Mouse (Mus musculus): Measurements from ENCODE around the gene Mroh8. TPM values are rescaled to one million over a fixed set of nuclear protein-coding genes. Genes with fewer than 3 reads are reported as not detected.
"Not testable (repeated sequence)": the region's sequence is repeated elsewhere in the genome, so short reads cannot be mapped to it uniquely, and the experiment has no call there.

The Mroh8 gene
- polyA plus RNA-seq, 1 experiment from 2014 or later = 0.36 TPM

DNA sequence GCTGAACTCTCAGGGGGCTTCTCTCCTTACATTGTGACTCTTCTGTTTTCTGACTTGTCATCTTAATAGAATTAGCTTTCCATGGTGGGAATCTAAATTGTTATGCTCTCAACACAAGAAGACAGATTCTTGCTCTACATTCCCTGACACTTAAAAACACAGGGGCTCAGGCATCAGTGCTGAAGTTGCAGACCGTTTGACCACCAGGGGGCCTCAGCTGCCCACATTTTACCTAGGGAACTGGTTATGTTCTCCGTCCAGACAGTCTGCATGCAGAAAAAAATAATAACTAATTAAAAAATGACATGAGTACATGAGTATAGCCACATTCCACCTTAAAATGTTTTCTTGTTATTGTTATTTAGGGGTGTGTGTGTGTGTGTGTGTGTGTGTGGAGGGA lies 12.7 kb upstream of the Mroh8 start:
- DNase-seq (ENCODE audit: low spot score) = peak; percentile 44

DNA sequence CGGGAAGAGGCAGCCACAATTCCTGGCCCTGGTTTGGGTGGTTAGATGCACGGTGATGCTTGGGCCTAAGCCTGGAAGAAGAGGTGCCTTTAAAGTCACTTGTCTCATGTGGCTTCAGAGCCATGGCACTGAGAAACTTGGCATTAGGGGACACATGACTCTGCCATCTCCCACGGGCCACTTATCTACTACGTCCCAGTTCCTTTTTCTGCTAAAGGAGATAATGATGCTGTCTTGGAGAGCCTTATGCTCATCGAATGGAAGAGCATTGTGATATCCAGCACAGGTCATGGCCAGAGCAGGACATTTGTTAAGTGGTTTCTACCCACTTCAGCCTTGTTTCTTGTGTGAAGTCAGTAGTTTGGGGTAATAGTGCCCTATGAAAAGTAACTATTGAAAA lies 9.6 kb upstream of the Mroh8 start:
- no peak for DNase-seq (ENCODE audit: low spot score)

DNA sequence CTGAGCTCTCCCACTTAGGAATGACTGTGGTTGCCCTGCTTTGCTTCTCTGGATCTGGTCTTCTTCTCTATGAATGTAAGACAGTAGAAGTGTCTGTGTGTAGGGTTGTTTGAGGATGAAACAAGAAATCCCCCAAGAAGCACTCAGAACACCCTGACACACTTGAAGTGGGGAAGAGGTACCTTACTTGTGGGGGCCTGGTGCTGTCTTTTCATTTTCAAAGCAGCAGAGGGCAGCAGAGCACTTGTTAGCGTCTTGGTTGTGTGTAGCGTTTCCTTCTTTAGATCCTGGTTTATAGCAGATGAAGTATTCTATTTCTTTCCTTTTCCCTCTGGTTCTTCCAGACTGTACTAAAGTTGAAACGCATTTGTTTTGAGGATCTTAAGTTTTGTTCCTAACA lies 8.2 kb upstream of the Mroh8 start:
- DNase-seq (ENCODE audit: low spot score) = peak; percentile 63

DNA sequence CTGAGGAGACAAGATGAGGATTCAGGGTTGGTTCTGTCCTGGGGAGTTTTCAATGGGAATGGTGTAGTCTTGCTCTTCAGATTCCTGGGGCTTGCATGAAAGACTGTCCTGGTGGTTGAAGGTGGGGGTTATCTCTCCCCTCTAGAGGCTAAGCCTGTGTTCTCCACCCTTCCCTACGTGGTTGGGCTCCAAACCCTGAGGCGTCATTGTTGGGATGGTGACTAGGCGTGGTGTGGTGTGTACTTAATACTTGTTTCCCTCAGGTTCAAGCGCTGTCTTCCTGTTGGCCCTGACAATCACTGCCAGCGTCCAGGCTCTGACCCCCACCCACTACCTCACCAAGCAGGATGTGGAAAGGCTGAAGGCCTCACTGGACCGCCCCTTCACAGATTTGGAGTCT lies 4.0 kb upstream of the Mroh8 start:
- DNase-seq (ENCODE audit: low spot score) = no peak

DNA sequence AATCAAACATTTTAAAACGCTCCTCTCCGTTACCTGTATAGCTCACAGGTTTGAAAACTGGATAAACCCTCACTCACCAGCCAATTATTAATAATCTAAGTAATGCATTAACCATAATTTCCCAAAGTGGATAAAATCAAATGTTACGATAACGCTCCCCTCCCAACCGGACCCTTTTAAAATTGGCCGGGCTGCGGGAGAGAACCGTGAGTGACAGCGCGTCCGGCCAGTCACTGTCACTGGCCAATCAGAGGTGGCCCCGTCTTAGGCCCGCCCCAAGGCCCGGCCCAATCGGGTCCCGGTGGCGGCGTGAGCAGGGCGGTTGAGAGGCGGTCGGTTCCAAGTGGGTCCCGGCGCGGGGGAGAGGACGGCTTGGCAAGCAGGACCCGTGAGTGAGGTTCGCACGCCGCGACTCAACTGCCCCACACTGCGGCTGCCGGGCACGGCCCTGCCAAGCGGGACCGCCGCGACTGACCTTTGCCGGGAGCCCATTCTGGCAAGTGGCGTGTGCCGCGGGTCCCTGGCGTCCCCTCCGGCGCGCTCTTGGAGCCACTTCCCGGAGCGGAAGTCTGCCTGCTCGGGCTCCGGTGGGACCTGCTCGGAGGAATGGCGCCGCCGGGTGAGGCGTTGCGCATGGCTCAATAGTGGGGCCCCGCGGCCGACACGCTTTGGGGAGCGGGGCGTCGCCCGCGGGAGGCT lies 483 bp downstream of the Mroh8 start, which contains the start of gene Rpn2:
Gene Rpn2, plus strand, starts transcription at position 301 of the 699 bp plus-strand sequence.
- peak; percentile 94 for DNase-seq (ENCODE audit: low spot score)

DNA sequence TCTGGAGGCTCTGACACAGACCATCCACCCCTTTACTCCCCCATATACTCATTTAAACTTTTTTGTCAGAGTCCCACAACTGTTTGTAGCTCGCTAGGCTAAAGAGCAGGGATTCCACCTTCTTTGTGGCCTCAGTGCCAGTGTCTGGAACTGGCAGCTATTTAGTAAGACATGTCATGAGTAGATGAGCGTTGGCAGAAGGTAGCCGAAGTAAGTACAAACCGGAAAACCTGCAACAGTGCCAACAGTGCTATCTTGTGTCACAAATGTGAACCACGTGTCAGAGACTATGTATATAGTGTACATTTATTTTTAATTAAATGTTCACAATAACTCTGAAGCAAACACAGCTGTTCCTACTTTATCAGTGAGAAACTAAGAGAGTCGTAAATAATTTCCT lies 15.5 kb downstream of the Mroh8 start:
- DNase-seq (ENCODE audit: low spot score) = no peak

DNA sequence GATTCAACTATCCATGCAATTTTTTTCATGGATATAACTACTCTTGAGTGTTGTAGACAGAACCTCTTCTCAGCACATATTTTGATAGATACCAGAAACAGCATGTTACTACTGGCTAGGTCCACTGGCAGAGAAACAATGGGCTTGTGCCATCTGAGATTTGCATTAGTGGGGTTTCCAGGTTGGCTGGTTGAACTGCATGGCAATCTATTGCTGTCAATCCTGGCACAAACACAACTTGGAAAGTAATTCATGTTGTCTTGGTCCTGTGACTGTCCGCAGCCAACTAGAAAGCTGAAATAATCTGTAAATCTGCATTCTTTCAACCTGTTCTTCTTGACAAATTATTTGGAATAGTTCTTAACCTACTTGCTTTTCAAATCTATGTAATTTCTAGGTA lies 16.2 kb downstream of the Mroh8 start:
- no peak for DNase-seq (ENCODE audit: low spot score)

DNA sequence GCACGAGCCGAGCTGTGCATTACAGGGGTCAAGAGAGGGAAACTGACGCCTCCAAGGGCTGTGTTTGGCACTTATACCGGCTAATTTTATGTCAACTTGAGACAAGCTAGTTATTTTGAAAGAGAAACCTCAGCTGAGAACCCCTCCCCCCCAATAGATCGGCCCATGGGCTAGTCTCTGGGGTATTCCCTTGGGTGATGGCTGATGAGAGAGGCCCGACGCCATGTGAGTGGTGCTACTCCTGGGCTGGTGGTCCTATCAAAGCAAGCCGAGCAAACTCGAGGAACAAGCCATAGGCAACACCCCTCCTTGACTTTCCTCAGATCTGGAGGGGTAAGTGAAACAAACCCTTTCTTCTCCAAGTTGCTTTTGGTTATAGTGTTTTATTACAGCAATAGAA lies 16.8 kb downstream of the Mroh8 start:
- DNase-seq (ENCODE audit: low spot score) = no peak

DNA sequence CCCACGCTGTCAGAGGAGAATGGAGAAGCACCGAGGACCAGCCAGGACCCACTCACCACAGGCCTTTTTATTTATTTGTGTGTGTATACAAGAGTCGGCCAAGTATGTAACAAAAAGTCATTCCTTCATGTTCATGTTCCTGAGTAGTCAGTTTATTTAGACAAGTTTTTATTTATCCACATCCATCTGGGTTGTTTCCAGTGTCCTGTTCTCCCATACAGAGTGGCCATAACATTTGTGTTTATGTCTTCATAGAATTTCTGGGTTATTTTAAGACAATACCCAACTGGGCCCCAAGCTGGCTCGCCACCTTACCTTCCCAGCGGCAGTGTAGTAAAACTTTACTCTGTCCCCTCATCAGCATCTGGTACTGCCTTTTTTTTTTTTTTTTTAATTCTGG lies 17.4 kb downstream of the Mroh8 start:
- DNase-seq (ENCODE audit: low spot score) = no peak

DNA sequence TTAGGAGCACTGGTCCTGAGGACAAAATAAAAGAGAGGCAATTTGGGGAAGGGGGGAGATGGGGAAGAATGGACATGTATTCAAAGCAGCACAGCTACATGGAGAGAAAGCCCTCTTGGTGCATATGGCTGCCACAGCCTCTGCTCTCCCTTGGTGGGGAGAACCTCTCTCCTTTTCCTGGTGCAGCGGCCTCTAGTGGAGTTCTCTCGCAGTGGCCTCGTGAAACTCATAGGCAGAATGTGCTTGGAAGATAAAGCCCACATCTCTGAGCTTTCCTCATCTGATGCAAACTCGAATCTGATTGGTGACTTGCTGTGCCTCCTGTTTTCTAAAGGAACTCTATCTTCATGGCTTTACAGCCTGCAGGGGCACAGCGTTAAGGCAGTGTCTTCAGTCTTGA lies 19.6 kb downstream of the Mroh8 start:
- DNase-seq (ENCODE audit: low spot score) = peak; percentile 67

DNA sequence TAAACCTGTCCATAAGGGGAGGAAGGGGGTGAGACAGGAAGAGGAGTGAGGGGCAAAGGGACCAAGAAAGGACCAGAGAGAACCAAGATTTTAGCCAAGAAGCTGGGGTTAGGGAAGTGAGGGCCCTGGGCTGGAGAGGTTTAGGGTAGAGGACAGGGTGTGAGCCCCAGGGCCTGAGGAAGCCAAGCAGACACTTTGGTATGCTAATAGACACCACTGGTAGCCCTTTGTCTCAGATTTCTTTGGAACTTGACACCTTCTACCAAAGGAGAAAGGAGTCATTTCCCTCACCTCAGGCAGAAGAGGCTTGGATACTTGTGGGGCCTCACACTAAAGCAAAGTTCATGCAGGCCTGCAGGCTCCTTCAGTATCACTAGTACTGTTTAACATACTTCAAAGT lies 31.2 kb downstream of the Mroh8 start:
- no peak for DNase-seq (ENCODE audit: low spot score)

DNA sequence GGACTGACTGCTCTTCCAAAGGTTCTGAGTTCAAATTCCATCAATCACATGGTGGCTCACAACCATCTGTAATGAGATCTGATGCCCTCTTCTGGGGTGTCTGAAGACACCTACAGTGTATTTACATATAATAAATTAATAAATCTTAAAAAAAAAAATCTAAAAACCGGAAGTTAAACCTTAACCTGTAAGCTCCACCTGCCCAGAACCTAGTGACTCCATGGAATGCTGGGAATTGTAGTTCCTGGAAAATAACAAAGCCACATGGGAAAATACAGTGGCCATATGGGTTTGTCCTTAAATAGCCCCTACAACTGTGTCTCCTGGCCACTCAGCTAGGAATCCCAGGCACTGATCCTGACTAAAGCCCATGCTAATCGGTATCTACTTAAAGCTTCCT lies 33.7 kb downstream of the Mroh8 start:
- DNase-seq (ENCODE audit: low spot score) = no peak

DNA sequence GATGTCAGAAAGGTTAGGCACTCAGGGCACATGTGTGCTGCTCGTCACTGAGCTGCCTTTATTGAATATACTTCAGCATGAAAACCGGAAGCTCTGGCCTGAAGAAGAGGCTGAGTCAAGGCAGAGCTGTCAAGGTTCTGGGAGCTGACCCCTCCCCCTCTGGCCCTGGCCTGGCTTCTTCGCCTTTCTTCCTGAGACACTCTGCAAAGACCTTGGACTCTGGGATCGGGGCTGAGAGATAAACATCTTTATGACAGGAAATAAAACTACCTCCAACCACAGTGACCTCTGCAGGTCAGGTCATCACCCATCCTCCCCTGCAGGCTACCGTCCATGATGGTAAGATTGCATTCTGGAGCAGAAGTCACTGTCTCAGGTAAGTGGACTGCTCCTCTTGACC lies 34.3 kb downstream of the Mroh8 start:
- DNase-seq (ENCODE audit: low spot score) = no peak

DNA sequence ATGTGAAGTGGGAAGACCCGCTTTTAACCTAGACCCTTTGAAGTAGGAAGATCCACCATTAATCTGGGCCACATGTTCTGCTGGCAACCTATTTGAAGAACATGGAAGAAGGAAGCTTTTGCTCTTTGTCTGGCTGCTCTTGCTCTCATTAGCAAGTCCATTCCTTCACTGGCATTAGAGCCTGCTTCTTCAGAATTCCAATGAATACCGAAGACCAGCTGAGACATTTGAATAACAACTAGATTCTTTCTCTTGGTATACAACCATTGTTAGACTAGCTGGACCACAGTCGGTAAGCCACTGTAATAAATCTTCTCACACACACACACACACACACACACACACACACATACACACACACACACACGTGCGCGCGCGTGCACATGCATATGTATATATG lies 43.4 kb downstream of the Mroh8 start:
- no peak for DNase-seq (ENCODE audit: low spot score)

DNA sequence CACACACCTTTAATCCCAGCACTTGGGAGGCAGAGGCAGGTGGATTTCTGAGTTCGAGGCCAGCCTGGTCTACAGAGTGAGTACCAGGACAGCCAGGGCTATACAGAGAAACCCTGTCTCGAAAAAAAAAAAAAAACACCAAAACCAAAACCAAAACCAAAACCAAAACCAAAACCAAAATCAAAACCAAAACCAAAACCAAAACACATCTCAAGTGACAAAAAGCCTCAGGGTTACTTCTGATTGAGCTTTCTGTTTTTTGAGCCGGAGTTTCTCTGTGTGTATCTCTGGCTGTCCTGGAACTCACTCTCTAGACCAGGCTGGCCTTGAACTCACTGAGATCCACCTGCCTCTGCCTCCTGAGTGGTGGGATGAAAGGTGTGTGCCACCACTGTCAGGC lies 57.4 kb downstream of the Mroh8 start:
- DNase-seq (ENCODE audit: low spot score) = not testable (repeated sequence)

DNA sequence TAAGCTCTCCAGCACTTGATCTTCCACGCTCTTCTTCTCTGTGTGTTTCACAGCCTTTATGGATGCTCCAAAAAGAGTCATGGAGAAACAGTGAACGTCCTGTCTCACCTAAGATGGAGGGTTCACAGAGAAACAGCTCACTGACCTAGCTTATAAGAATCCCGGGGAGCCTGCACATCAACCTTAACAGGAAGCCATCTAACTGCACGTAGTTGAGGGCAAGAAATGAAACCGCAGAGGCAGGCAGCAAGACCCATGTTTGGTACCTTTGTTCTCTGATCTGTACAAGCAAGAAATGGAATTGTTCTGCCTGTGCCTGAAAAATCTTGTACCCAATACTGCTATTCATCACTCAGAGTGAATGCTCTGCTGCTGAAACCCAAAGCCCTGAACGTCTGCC lies 59.2 kb downstream of the Mroh8 start:
- no peak for DNase-seq (ENCODE audit: low spot score)

DNA sequence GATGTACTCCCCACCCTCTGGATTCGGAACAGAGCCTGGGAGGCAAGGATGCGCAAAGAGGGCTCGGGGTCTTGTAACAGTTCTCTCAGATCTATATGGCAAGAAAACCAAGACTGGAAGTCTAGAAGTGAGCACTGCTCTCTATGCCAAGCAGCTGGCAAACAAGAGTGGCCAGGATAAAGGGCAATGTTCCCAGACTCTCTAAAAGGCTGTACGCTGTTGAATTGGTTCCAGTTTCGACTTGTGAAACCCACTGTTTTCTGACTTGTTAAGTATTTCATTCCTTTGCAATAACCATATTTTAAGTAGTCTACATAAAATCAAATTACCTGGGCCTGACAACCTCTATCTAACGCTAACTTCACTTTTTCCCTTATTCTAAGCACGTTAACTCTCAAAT lies 67.6 kb downstream of the Mroh8 start:
- DNase-seq (ENCODE audit: low spot score) = no peak

DNA sequence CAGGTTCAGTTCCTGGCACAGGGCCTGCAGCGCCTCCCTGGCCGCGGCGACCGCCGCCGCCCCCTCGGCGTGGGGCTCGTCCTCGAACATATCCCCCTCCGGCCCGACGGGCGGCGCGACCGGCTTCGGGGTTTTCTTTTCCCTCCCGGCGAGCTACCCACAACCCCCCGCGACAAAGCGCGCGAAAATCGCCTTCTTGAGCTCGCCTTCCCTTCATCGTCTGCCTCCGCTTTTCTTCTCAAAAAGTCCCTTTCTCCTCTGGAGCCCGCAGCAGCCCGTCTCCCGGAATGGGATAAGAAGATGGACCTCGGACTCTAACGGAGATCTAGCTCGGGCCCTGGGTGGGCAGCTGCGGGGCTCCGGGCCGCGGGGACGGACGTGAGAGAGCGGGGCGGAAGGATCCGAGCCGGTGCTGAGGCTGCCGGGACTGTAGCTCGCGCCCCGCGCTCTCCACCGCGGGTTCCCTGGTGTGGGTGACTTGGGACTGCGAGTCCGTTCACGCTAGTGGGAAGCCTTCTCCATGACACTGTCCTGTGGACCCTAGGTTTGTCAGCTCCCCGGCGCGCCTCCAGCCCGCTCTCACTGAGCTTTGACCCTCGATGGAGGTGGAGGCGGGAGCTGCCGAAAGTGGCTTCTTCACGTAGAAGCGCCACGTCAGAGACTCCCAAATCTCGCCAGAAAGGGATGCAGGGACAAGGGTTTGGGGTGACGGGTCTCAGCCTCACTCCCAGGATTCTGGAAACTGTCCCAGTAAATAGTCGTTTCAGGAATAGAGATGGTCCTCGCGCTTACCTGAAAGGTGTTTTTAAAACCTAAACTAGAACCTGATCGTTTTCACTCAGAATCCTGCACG lies 74.8 kb downstream of the Mroh8 start, which contains the start of gene Rbl1:
Gene Rbl1, minus strand, starts transcription at position 169 of the 853 bp plus-strand sequence.
- DNase-seq (ENCODE audit: low spot score) = peak; percentile 93

DNA sequence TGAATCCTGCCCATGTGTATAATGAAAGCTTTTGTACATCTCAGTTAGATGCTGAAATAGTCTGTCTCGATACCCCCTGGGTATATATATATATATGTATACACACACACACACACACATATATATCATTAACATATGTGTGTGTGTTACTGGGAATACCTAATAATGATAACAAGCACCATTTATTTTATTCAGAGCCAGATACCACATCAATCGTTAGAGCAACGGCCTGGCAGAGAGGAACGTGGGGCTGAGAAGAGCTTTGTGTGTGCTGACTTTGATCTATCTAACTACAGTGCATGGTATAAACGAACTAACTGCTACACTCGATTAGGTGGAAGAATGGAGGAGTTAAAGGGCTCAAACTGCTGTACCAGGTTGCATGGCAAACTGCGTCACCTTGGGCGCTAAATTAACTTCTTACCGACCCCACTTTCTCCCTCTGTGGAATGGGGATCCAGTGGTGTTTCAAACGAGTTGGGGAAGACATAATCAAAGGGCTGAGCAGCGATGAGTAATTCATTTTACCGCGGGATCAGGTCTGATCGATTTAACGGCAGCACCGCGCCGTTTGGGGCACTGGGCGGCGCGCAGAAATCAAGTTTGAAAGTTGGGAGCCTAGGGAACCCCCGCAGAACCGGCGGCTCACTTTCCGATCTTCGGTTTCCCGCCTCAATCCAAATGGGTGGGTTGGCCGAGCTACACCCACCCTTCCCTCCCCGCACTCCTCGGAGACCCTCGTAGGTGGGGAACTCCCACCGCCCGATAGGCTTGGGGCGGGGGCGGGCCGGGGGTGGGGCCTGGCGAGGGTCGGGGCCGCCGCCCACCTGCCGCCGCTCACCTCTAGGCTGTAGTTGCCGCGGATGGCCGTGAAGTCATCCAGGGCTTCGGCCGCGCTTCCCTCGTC lies 75.6 kb downstream of the Mroh8 start:
- peak; percentile 62 for DNase-seq (ENCODE audit: low spot score)

DNA sequence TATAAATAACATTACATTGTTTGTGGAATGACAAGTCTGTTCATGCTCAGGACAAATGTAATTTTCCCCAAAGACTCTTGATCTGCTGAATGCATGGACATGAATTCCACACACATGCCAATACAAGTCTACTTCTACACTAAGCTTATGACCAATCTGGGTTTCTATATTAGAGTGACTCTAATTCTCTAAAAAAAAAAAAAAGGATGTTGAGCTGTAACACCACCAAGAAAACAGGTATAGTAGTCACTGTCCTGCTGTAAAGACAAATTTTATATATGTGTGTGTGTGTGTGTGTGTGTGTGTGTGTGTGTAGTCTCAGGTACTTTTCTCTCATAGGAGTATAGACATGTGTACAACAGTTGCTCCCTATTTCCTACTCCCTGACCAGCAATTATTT lies 76.3 kb downstream of the Mroh8 start:
- DNase-seq (ENCODE audit: low spot score) = no peak

DNA sequence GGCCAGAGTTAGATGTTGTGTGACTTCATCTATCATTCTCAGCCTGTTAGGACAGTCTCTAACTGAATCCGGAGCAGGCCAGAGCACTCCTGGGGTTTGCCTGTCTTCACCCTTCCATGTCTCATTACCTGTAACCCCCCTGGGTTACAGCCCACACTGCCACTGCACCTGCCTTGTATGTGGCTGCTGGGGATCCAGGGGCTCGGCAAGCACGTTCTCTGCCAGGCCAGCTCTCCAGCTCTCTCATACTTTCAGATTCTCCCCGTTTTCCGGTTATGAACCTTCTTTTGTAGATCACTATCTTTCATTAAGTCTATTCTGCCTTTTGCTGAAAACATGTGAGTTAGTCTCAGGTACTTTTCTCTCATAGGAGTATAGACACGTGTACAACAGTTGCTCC lies 77.0 kb downstream of the Mroh8 start:
- peak; percentile 23 for DNase-seq (ENCODE audit: low spot score)
